Mouse (Mus musculus): ENCODE measurements around the gene Ric3. TPM values are rescaled to one million over a fixed set of nuclear protein-coding genes. Genes with fewer than 3 reads are reported as not detected.
A peak's percentile ranks its signal among the peaks of the same experiment; 100 is the strongest.

Gene Ric3
- polyA plus RNA-seq, 1 experiment from 2014 or later = 2.5 TPM

DNA sequence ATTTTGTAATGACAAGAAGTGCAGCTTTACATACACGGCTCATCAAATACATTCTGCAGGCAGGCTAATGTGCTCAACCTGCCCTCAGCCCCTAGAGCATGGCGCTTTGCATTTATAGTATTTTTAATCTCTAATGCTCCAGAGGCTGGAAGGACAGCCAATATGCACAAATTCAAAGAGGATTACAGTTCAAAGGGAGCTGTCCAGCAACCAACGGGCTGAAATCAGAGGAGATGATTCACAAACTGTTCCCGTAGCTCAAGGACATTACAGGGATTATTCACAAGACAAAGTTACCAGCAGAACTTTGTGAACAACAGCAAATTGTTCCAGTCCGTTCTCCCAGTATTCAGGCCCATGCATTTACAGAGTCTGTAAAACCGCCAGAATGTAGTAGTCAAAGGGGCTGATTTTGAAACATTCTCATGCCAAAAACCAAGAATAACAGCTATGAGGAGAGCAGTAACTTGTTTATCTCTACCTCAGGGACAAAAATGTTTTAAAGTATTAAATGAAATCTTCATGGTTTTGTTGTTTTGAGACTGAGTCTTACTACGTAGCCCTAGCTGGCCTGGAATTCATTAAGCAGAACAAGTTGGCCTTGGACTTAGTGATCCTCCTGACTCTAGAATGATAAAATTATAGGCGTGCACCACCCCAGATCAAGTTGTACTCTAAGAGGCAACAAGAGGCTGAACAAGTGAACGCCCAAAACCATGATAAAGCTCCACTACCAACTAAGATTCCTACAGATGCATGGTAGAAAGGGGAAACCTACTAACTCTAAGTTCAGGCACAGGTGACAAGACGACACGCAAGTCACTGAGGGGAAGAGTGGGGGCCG, 640 bp downstream of the Ric3 start:
- Histone ChIP-seq H3K27ac (ENCODE audit: low read depth) (no peak overlapping the region), H3K36me3 (ENCODE audit: control insufficient read depth, insufficient read depth, low read length) (no peaks in the 10 kb centered on the region), H3K4me2 (ENCODE audit: low read length) (peak overlapping the region; percentile 59), H3K27me3 (replicated peaks; ENCODE audit: control insufficient read depth, insufficient read depth, low read length) (peaks cover 20% of the 10 kb centered on the region), H3K9ac (ENCODE audit: low read length) (no peak overlapping the region), H3K4me3 (ENCODE audit: low read depth, low read length) (peak overlapping the region; percentile 45), H3K9me3 (ENCODE audit: control insufficient read depth, low read length) (no peaks in the 10 kb centered on the region), H3K4me1 (replicated peaks; ENCODE audit: control insufficient read depth, insufficient read depth, low read length) (no peaks in the 10 kb centered on the region)
- peak; percentile 87 for DNase-seq (ENCODE audit: low spot score)
- 23% methylated on average over 12 of the region's 12 CpGs for WGBS
- ATAC-seq (replicated peaks; ENCODE audit: low FRiP score, low TSS enrichment, low read depth) = no peak

DNA sequence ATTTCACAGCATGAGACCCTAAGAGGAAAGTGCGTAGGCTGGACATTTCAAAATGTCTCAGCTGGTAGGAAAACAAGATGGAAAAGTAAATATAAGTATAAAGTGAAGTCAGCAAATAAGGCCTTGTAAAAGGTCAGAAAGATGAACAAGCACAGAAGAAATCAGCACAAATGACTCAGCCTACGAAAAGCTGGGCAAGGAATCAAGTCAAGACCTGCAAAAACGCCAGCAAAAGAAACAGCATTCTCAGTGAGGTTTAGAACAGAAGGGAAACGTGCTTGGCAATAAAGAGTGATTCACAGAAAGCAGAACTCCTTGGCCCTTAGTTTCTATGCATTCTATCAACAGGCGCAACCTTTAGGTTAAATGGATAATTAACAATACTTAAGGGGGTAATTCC, 10.8 kb downstream of the Ric3 start:
- no peak for DNase-seq (ENCODE audit: low spot score)
- no peak overlapping the region for H3K4me2 ChIP-seq (ENCODE audit: low read length)
- no peak for ATAC-seq (replicated peaks; ENCODE audit: low FRiP score, low TSS enrichment, low read depth)
- H3K9ac ChIP-seq (ENCODE audit: low read length) = no peak overlapping the region
- no peak overlapping the region for H3K4me3 ChIP-seq (ENCODE audit: low read depth, low read length)
- H3K4me1 ChIP-seq (replicated peaks; ENCODE audit: control insufficient read depth, insufficient read depth, low read length) = no peaks in the 10 kb centered on the region
- H3K9me3 ChIP-seq (ENCODE audit: control insufficient read depth, low read length) = no peaks in the 10 kb centered on the region
- H3K36me3 ChIP-seq (ENCODE audit: control insufficient read depth, insufficient read depth, low read length) = no peaks in the 10 kb centered on the region
- no peak overlapping the region for H3K27ac ChIP-seq (ENCODE audit: low read depth)
- 70% methylated on average over 5 of the region's 5 CpGs for WGBS
- H3K27me3 ChIP-seq (replicated peaks; ENCODE audit: control insufficient read depth, insufficient read depth, low read length) = no peaks in the 10 kb centered on the region

DNA sequence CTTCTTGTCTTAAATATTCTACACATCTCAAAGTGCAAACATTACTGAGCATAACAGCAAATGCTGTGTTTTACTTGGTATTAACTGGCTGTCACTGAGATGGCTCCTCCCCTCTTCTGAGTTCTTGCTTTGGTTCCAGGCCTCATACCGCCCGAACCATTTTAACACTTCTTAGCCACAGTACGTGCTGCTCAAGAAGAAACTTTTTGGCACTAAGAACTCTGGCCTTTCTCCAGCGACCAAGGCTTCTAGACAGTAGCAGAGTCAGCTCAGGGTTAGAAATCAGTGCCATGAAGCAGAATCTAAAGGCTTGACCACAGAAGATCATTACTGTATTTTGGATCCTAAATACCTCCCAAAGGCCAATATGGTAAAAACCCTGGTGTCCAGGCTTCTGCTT, 13.5 kb downstream of the Ric3 start:
- ATAC-seq (replicated peaks; ENCODE audit: low FRiP score, low TSS enrichment, low read depth) (no peak), DNase-seq (ENCODE audit: low spot score) (no peak)
- WGBS = 88% methylated on average over 4 of the region's 4 CpGs
- Histone ChIP-seq H3K36me3 (ENCODE audit: control insufficient read depth, insufficient read depth, low read length) (no peaks in the 10 kb centered on the region), H3K27ac (ENCODE audit: low read depth) (no peak overlapping the region), H3K4me3 (ENCODE audit: low read depth, low read length) (no peak overlapping the region), H3K4me1 (replicated peaks; ENCODE audit: control insufficient read depth, insufficient read depth, low read length) (no peaks in the 10 kb centered on the region), H3K9ac (ENCODE audit: low read length) (no peak overlapping the region), H3K4me2 (ENCODE audit: low read length) (no peak overlapping the region), H3K9me3 (ENCODE audit: control insufficient read depth, low read length) (no peaks in the 10 kb centered on the region), H3K27me3 (replicated peaks; ENCODE audit: control insufficient read depth, insufficient read depth, low read length) (no peaks in the 10 kb centered on the region)

DNA sequence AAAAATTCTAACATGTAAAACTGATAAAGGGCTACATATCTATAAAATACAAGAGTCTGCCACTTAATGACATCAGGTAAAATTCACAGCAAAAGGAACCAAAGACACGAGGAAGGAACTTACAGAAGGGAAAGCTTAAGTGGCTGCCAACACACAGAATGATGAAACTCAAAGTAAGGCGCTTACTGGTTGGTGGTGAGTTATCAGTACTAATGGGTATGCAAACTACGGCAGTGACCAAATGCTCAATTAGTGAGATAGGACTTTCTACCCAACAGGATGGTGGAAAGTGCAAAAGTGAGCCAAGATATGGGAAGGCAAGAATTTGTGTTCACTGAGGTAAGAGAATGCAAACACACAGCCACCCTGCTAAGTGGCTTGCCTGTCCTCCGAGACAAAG, 23.6 kb downstream of the Ric3 start:
- H3K9ac ChIP-seq (ENCODE audit: low read length) = no peak overlapping the region
- 86% methylated on average over 4 of the region's 4 CpGs for WGBS
- no peak for ATAC-seq (replicated peaks; ENCODE audit: low FRiP score, low TSS enrichment, low read depth)
- H3K4me2 ChIP-seq (ENCODE audit: low read length) = no peak overlapping the region
- H3K27ac ChIP-seq (ENCODE audit: low read depth) = no peak overlapping the region
- H3K9me3 ChIP-seq (ENCODE audit: control insufficient read depth, low read length) = no peaks in the 10 kb centered on the region
- H3K4me3 ChIP-seq (ENCODE audit: low read depth, low read length) = no peak overlapping the region
- no peak for DNase-seq (ENCODE audit: low spot score)
- no peaks in the 10 kb centered on the region for H3K4me1 ChIP-seq (replicated peaks; ENCODE audit: control insufficient read depth, insufficient read depth, low read length)
- no peaks in the 10 kb centered on the region for H3K27me3 ChIP-seq (replicated peaks; ENCODE audit: control insufficient read depth, insufficient read depth, low read length)
- H3K36me3 ChIP-seq (ENCODE audit: control insufficient read depth, insufficient read depth, low read length) = no peaks in the 10 kb centered on the region

DNA sequence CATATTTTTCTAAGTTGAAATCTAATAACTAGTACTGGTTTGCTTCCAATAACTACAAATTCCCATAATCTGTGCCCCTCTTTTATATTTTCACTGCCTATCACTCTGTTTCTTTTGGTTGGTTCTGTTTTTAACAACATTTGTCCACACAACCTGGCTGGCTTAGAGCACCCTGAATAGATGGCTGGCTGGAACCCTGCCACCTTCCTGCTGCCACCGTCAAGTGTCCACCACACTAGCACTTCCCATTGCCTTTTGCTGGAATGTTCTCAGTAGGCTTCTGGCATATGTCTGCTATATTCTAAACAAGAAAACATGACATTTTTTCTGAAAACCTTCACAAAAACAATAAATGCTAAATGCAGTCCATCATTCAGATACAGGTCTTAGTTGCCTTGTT, 32.3 kb downstream of the Ric3 start:
- H3K4me2 ChIP-seq (ENCODE audit: low read length) = no peak overlapping the region
- 78% methylated on average over 1 of the region's 1 CpGs for WGBS
- no peaks in the 10 kb centered on the region for H3K36me3 ChIP-seq (ENCODE audit: control insufficient read depth, insufficient read depth, low read length)
- H3K4me1 ChIP-seq (replicated peaks; ENCODE audit: control insufficient read depth, insufficient read depth, low read length) = no peaks in the 10 kb centered on the region
- H3K27me3 ChIP-seq (replicated peaks; ENCODE audit: control insufficient read depth, insufficient read depth, low read length) = no peaks in the 10 kb centered on the region
- no peak overlapping the region for H3K27ac ChIP-seq (ENCODE audit: low read depth)
- DNase-seq (ENCODE audit: low spot score) = no peak
- no peak for ATAC-seq (replicated peaks; ENCODE audit: low FRiP score, low TSS enrichment, low read depth)
- no peak overlapping the region for H3K4me3 ChIP-seq (ENCODE audit: low read depth, low read length)
- no peak overlapping the region for H3K9ac ChIP-seq (ENCODE audit: low read length)
- no peaks in the 10 kb centered on the region for H3K9me3 ChIP-seq (ENCODE audit: control insufficient read depth, low read length)

DNA sequence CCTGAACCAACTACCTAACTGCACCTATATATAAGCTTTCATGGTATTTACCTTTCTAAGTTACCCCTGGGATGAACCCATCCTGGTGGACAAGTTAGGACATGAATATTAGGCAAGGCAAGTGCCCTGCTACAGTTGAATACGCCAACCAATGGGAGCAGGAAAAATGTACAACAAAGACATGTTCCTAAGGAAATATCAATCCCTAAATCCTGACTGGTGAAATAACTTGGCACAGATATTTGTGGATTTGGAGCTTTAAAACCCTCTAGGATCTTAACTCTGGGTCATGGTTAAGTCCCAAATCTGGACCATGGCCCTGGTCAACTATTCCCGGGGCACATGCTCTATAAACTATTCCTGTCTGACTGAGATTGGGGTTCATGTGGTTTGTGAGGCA, 37.3 kb downstream of the Ric3 start:
- ATAC-seq (replicated peaks; ENCODE audit: low FRiP score, low TSS enrichment, low read depth) = no peak
- DNase-seq (ENCODE audit: low spot score) = no peak
- Histone ChIP-seq H3K4me3 (ENCODE audit: low read depth, low read length) (no peak overlapping the region), H3K27ac (ENCODE audit: low read depth) (no peak overlapping the region), H3K4me2 (ENCODE audit: low read length) (no peak overlapping the region), H3K9me3 (ENCODE audit: control insufficient read depth, low read length) (no peaks in the 10 kb centered on the region), H3K9ac (ENCODE audit: low read length) (no peak overlapping the region), H3K4me1 (replicated peaks; ENCODE audit: control insufficient read depth, insufficient read depth, low read length) (no peaks in the 10 kb centered on the region), H3K36me3 (ENCODE audit: control insufficient read depth, insufficient read depth, low read length) (no peaks in the 10 kb centered on the region), H3K27me3 (replicated peaks; ENCODE audit: control insufficient read depth, insufficient read depth, low read length) (no peaks in the 10 kb centered on the region)
- 92% methylated on average over 2 of the region's 2 CpGs for WGBS

DNA sequence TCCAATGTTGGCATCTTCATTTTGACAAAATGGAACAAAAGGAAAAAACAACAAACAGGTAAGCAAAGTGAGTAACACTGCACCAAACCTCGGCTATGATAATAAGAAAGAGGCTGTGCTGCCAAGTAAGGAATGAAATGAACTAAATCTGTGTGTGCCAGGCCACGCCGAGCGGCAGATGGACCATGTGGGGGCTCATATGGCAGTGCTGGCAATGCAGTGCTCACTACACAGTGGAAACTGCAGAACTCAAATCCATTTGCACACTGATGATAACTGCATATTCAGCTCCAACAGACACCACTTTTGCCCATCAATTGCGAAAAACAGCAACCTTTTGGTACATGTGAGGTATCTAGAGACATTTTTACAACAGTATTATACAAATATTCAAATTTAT, 43.7 kb downstream of the Ric3 start:
- no peaks in the 10 kb centered on the region for H3K36me3 ChIP-seq (ENCODE audit: control insufficient read depth, insufficient read depth, low read length)
- DNase-seq (ENCODE audit: low spot score) (no peak), ATAC-seq (replicated peaks; ENCODE audit: low FRiP score, low TSS enrichment, low read depth) (no peak)
- no peaks in the 10 kb centered on the region for H3K9me3 ChIP-seq (ENCODE audit: control insufficient read depth, low read length)
- no peak overlapping the region for H3K4me3 ChIP-seq (ENCODE audit: low read depth, low read length)
- H3K4me1 ChIP-seq (replicated peaks; ENCODE audit: control insufficient read depth, insufficient read depth, low read length) = no peaks in the 10 kb centered on the region
- H3K9ac ChIP-seq (ENCODE audit: low read length) = no peak overlapping the region
- H3K27ac ChIP-seq (ENCODE audit: low read depth) = no peak overlapping the region
- H3K4me2 ChIP-seq (ENCODE audit: low read length) = no peak overlapping the region
- WGBS = 90% methylated on average over 5 of the region's 5 CpGs
- no peaks in the 10 kb centered on the region for H3K27me3 ChIP-seq (replicated peaks; ENCODE audit: control insufficient read depth, insufficient read depth, low read length)

DNA sequence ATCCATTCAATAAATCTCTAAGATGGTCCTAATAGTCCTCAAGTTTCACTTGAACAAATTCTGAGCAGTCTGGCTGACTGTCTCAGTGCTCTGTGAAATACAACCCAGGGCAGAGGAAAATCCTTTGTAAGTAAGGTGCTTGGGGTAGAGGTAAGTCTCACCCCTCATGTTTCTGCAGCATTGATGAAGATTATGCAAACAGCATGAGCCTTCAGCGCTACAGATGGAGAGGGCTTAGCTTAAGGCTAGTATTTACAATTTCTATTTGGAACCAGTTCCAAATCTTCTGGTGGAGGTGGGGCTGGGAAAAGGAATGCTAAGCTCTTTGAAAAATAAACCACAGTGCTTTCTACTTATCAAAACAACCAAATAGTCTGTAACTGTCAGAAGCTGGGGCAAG, 44.1 kb downstream of the Ric3 start:
- ATAC-seq (replicated peaks; ENCODE audit: low FRiP score, low TSS enrichment, low read depth) (no peak), DNase-seq (ENCODE audit: low spot score) (no peak)
- no peaks in the 10 kb centered on the region for H3K4me1 ChIP-seq (replicated peaks; ENCODE audit: control insufficient read depth, insufficient read depth, low read length)
- no peak overlapping the region for H3K9ac ChIP-seq (ENCODE audit: low read length)
- no peaks in the 10 kb centered on the region for H3K27me3 ChIP-seq (replicated peaks; ENCODE audit: control insufficient read depth, insufficient read depth, low read length)
- H3K36me3 ChIP-seq (ENCODE audit: control insufficient read depth, insufficient read depth, low read length) = no peaks in the 10 kb centered on the region
- WGBS = 27% methylated on average over 1 of the region's 1 CpGs
- H3K4me3 ChIP-seq (ENCODE audit: low read depth, low read length) = no peak overlapping the region
- no peaks in the 10 kb centered on the region for H3K9me3 ChIP-seq (ENCODE audit: control insufficient read depth, low read length)
- H3K4me2 ChIP-seq (ENCODE audit: low read length) = no peak overlapping the region
- no peak overlapping the region for H3K27ac ChIP-seq (ENCODE audit: low read depth)

DNA sequence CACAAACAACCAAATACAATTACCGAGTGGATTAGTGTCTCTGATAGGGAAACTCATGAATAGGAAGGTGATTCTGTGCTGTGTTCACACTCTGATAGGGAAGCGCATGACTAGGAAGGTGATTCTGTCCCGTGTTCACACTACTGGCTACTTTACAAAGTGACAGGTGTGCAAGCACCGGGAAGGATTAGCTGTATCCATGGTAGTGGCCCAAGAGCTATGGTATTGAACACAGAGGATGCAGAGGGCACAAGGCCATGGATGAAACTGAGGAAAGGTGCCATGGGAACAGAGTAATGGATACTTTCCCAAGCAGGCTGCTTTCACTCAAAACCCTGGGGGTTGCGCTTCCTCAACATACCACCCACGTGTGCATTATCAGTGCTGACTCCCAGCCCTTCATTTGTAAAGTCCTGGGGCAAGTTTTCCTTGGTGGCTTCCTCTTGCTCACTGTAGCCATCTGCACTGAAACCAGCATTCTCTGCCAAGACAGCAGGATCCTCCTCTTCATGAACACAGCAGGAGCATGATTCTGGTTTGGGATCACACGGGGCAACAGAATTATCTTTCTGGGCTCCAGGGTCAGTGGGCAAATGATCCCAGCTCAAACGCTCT, 44.9 kb downstream of the Ric3 start:
- H3K27me3 ChIP-seq (replicated peaks; ENCODE audit: control insufficient read depth, insufficient read depth, low read length) = no peaks in the 10 kb centered on the region
- H3K4me3 ChIP-seq (ENCODE audit: low read depth, low read length) = no peak overlapping the region
- 78% methylated on average over 8 of the region's 8 CpGs for whole genome bisulfite sequencing
- no peak overlapping the region for H3K4me2 ChIP-seq (ENCODE audit: low read length)
- no peak overlapping the region for H3K9ac ChIP-seq (ENCODE audit: low read length)
- H3K4me1 ChIP-seq (replicated peaks; ENCODE audit: control insufficient read depth, insufficient read depth, low read length) = no peaks in the 10 kb centered on the region
- H3K9me3 ChIP-seq (ENCODE audit: control insufficient read depth, low read length) = no peaks in the 10 kb centered on the region
- no peaks in the 10 kb centered on the region for H3K36me3 ChIP-seq (ENCODE audit: control insufficient read depth, insufficient read depth, low read length)
- ATAC-seq (replicated peaks; ENCODE audit: low FRiP score, low TSS enrichment, low read depth) (no peak), DNase-seq (ENCODE audit: low spot score) (no peak)
- H3K27ac ChIP-seq (ENCODE audit: low read depth) = no peak overlapping the region

Measured in intestine, embryonic 14.5 days (tissue).